Mouse (Mus musculus): Measurements from ENCODE around the gene B4gat1. TPM values are rescaled to one million over a fixed set of nuclear protein-coding genes. Genes with fewer than 3 reads are reported as not detected.

The B4gat1 gene
- polyA plus RNA-seq, 1 experiment from 2014 or later = 35.4 TPM

Other genes with a start within 250 kb of the B4gat1 start
- 107 and 117 TPM in 2 replicates for gene Rbm4, start 244.9 kb upstream of the B4gat1 start, polyA plus RNA-seq (2014; fragmentation: Nextera tagmentation; extraction: Ambion mirVana)
- 22.4 and 37.1 TPM in 2 replicates for gene Gm21992, start 227.2 kb upstream of the B4gat1 start, polyA plus RNA-seq (2014; fragmentation: Nextera tagmentation; extraction: Ambion mirVana)
- gene Rbm14, start 227.2 kb upstream of the B4gat1 start, polyA plus RNA-seq (2014; fragmentation: Nextera tagmentation; extraction: Ambion mirVana) = 92.9 and 98.4 TPM in 2 replicates
- gene Ccs, start 199.5 kb upstream of the B4gat1 start, polyA plus RNA-seq (2014; fragmentation: Nextera tagmentation; extraction: Ambion mirVana) = 39.1 and 43.7 TPM in 2 replicates
- gene Ccdc87, start 199.5 kb upstream of the B4gat1 start, polyA plus RNA-seq (2014; fragmentation: Nextera tagmentation; extraction: Ambion mirVana) = 0.33 and 0.34 TPM in 2 replicates
- gene Ctsf, start 183.7 kb upstream of the B4gat1 start, polyA plus RNA-seq (2014; fragmentation: Nextera tagmentation; extraction: Ambion mirVana) = 38.5 and 40.9 TPM in 2 replicates
- gene Actn3, start 160.9 kb upstream of the B4gat1 start, polyA plus RNA-seq (2014; fragmentation: Nextera tagmentation; extraction: Ambion mirVana) = 1.4 and 3.2 TPM in 2 replicates
- gene Zdhhc24, start 160.2 kb upstream of the B4gat1 start, polyA plus RNA-seq (2014; fragmentation: Nextera tagmentation; extraction: Ambion mirVana) = 14.1 and 16.3 TPM in 2 replicates
- gene Bbs1, start 132.2 kb upstream of the B4gat1 start, polyA plus RNA-seq (2014; fragmentation: Nextera tagmentation; extraction: Ambion mirVana) = 8.1 and 11.6 TPM in 2 replicates
- 125 and 155 TPM in 2 replicates for gene Dpp3, start 110.5 kb upstream of the B4gat1 start, polyA plus RNA-seq (2014; fragmentation: Nextera tagmentation; extraction: Ambion mirVana)
- 1.7 and 3.0 TPM in 2 replicates for gene Peli3, start 95.7 kb upstream of the B4gat1 start, polyA plus RNA-seq (2014; fragmentation: Nextera tagmentation; extraction: Ambion mirVana)
- 153 and 158 TPM in 2 replicates for gene Mrpl11, start 76.7 kb upstream of the B4gat1 start, polyA plus RNA-seq (2014; fragmentation: Nextera tagmentation; extraction: Ambion mirVana)
- 0.06 and 0.07 TPM in 2 replicates for gene Npas4, start 48.5 kb upstream of the B4gat1 start, polyA plus RNA-seq (2014; fragmentation: Nextera tagmentation; extraction: Ambion mirVana)
- gene Slc29a2, start 15.0 kb upstream of the B4gat1 start, polyA plus RNA-seq (2014; fragmentation: Nextera tagmentation; extraction: Ambion mirVana) = 3.8 and 4.1 TPM in 2 replicates
- 0.73 and 2.3 TPM in 2 replicates for gene AC124502.3, start 65 bp downstream of the B4gat1 start, polyA plus RNA-seq (2014; fragmentation: Nextera tagmentation; extraction: Ambion mirVana)
- 62.0 and 66.1 TPM in 2 replicates for gene Brms1, start 2.5 kb downstream of the B4gat1 start, polyA plus RNA-seq (2014; fragmentation: Nextera tagmentation; extraction: Ambion mirVana)
- 0.80 and 1.7 TPM in 2 replicates for gene Rin1, start 11.7 kb downstream of the B4gat1 start, polyA plus RNA-seq (2014; fragmentation: Nextera tagmentation; extraction: Ambion mirVana)
- 26.8 and 27.9 TPM in 2 replicates for gene Cd248, start 29.3 kb downstream of the B4gat1 start, polyA plus RNA-seq (2014; fragmentation: Nextera tagmentation; extraction: Ambion mirVana)
- 1.6 and 1.8 TPM in 2 replicates for gene Tmem151a, start 46.7 kb downstream of the B4gat1 start, polyA plus RNA-seq (2014; fragmentation: Nextera tagmentation; extraction: Ambion mirVana)
- 75.6 and 81.3 TPM in 2 replicates for gene Yif1a, start 49.7 kb downstream of the B4gat1 start, polyA plus RNA-seq (2014; fragmentation: Nextera tagmentation; extraction: Ambion mirVana)
- 126 and 128 TPM in 2 replicates for gene Cnih2, start 59.7 kb downstream of the B4gat1 start, polyA plus RNA-seq (2014; fragmentation: Nextera tagmentation; extraction: Ambion mirVana)
- gene Rab1b, start 68.2 kb downstream of the B4gat1 start, polyA plus RNA-seq (2014; fragmentation: Nextera tagmentation; extraction: Ambion mirVana) = 217 and 230 TPM in 2 replicates
- gene Klc2, start 79.7 kb downstream of the B4gat1 start, polyA plus RNA-seq (2014; fragmentation: Nextera tagmentation; extraction: Ambion mirVana) = 34.6 and 36.5 TPM in 2 replicates
- 23.2 and 23.4 TPM in 2 replicates for gene Pacs1, start 234.3 kb downstream of the B4gat1 start, polyA plus RNA-seq (2014; fragmentation: Nextera tagmentation; extraction: Ambion mirVana)